Mouse (Mus musculus) thymus, postnatal 14 days (tissue): ENCODE results near the gene Kif21b.

ENCODE experiments used
- DNase-seq: peaks from one replicate; pipeline ENCODE4 v3.0.0; 2021

Gene Kif21b

DNA sequence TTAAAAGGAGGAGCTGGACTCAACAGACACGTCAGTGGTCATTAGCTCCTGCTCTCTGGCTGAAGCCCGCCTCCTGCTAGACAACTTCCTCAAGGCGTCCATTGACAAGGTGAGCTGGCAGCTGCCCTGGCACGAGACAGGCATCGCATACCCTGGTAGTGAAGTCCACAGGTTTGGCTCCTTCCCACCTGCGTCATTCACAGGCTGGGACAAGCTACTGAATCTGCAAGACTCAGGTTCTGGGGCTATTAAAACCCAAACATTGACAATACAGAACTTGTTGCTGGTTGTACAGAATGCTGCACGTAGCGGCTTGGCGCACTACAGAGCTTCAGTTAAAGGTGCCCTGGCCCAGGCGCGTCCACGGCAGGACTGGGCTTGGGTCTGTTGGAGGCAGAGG, 29.1 kb downstream of the Kif21b start:
- DNase-seq: no peak

DNA sequence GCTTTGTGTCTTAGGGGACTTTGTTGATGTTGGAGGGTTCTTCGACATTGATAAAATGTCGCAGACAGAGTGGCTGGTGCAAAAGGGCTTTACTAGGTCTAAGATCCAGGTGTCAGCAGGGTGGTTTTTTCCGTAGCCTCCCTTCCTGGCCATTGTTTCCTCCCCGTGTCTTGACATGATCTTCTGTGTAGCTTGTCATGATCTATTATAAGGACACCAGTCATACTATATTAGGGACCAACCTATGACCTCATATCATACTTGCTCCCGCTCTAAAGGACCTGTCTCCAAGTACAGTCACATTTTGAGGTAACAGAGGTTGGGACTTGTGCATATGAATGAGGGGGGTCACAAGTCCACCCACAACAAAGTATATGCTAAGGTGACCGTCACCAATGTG, 29.7 kb downstream of the Kif21b start:
- no peak for DNase-seq

DNA sequence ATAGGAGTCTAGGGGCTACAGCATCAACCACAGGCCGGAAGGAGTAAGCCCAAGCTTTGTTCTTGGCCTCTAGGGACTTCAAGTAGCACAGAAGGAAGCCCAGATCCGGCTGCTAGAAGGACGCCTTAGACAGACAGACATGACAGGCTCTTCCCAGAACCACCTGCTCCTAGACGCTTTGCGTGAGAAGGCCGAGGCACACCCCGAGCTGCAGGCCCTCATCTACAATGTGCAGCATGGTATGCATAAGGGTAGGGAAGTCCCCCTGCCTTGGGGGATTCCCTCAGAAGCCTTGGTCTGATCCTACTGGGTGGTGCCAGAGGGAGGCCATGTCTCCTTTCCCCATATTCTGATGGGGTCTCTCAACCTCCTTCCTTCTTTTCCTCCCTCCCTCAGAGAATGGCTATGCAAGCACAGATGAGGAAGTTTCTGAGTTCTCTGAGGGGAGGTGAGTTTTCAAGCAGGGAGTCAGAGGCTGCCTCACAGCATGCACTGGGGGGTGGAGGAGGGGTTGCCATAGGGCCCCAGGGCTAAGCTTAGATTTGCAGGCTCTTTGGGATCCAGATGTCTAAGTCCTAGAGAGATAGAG, 30.2 kb downstream of the Kif21b start:
- no peak for DNase-seq

DNA sequence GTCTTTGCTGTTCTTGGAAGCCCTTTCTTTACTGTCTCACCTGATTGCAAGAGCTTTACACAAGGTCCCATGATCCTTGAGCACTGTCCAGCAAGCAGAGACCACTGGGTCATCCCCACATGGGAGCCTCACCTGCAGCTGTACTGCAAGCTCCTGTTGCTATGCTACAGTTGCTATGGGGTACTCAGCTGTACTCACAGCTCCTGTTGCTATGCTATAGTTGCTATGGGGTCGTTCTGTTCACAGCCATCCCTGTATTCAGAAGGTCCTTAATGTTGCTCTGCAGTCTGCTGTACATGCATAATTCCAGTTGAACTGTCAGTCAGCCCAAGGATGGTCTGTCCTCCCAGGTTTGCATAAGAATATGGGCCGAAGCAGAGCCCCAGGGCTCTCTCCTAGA, 34.2 kb downstream of the Kif21b start:
- DNase-seq: no peak

DNA sequence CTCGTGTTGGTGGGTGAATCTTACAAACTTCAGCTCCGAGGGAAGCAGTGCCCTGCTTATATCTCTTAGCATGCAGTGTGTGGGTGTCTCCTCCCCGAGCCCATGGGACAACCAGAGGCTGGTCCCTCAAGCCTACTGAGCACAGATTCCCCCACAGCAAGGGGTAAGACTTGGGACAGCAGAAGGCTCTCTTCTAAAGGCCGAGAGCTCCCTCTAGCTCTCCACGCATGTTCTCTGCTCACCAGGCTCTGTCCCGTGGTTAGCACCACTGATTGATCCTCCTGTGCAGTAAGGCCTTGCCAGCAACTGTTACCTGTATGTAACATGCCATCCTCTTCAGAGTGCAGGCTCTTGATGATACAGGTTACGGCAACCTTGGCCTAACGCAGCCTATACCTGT, 36.5 kb downstream of the Kif21b start:
- peak; percentile 39 for DNase-seq

DNA sequence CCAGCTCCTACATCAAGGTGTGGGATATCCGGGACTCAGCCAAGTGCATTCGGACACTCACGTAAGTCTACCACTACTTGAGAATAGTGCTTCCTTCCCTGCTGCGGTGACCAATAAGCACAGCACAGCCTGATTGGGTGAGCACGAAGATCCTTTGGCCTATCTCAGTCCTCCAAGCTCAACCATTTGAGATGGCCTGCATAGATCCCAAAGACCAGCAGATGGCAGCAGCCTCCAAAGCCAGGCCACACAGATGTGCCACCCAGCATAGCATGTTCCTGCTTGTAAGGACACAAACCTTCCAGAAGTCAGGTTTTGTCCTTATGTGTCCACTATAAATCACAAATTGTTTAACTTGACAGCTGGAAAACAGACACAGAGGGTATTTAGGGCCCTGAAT, 38.9 kb downstream of the Kif21b start:
- peak; percentile 62 for DNase-seq

DNA sequence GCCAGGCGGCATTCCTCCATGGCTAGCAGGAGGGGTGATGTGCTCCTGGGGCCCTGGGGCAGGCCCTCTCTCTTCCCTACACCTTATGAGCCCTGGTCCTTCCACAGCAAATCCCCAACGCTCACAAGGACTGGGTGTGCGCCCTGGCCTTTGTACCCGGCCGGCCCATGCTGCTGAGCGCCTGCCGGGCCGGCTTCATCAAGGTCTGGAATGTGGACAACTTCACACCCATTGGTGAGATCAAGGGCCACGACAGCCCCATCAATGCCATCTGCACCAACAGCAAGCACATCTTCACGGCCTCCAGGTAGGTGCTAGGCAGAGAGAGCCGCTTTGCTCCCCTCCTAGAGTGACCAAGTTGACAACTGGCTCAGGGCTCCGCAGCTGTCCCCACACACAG, 41.5 kb downstream of the Kif21b start:
- DNase-seq: no peak

DNA sequence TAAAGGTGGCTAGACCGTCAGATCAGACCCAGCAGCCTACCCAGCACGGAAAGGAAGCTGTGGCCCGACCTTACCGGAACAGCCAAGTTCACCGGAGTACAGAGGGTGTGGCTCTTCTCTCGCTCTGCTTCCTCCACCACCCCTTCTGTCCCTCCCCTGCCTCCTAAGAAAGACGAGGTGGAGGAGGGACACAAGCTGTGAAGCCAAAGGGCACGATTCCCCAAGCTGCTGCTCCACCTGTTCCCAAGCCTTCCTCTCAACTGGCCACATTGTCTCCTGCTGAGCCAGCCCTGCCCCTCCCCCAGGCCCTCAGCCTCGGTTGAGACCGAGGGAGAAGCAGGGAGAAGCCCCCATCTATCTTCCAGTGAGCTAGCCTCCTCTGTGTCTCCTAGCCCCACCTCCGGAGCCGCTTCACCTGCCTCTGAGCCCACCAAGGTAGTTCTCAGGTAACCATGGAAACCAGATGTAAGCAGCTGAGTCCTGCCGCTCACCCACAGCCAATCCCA, 43.0 kb downstream of the Kif21b start:
- DNase-seq: peak; percentile 35

DNA sequence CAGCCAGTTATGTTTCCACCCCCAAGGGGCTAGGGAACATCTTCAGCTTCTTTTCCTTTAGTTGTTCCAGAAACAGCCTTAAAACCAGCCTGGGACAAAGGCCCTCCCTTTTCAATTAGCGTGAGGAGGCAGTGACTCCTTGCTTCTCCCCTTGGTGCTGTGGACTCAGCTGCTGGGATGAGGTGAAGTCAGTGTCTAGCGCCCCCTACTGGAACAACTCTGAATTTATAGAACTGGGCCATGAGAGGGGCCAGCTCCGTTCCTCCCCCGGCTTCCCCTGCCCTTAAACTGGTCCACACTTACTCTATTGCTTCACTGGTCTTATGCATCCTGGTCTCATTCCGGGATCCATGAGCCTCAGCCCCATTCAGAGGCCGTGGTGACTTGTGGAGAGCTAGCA, 44.0 kb downstream of the Kif21b start:
- peak; percentile 70 for DNase-seq

DNA sequence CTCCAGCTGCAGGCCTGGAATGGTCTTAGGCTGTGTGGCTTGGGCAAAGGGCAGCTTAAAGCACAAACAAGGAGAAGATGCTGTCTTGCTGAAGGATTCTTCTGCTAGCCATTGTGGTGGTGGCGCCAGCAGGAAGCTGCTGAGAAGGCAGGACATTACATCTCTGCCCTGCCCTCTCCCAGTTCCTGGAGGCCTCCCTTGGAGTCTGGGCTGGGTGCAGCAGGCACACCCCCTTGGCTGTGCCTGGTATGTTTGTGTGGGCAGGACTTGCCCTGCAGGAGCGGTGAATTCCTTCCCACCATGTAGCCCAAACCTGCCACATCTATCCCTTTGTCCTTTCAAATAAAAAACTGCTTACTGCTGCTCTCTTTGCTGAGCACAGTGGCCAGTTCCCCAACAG, 45.9 kb downstream of the Kif21b start:
- no peak for DNase-seq

DNA sequence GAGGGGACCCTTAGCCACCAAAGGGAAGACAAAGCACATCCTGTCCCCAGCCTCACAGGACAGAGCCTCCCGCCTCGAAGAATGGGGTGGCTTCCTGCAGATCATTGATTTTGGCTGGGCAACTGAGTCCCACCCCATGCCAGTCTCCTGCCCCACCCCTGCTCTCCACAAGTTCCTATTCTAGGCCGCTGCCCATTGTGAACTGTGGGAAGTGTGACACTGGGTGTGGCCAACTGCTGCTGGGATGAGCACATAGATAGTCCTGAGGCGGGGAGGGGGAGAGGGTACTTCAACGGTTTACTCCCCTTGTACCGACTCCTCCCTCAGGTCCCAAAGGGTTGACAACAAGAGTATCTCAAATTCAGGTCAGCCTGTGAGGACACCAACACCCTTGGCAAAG, 47.6 kb downstream of the Kif21b start:
- DNase-seq: no peak

DNA sequence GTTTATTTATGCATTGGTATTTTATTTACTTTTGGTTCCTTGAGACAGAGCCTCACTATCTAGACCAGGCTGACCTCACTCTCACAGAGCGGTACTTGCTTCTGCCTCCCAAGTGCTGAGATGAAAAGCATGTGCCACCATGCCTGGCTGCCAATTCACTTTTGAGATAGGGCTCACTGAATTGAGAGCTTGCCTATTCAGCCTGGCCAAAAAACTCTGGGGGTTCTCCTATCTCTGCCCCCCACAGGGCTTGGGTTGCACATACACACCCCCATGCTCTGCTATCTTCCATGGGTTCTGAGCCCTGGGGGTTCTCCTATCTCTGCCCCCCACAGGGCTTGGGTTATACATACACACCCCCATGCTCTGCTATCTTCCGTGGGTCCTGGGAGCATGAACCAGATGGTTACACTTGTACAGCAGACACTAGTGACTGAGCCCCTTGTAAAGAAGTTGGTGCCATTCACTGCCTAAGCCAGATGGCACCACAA, 48.4 kb downstream of the Kif21b start:
- no peak for DNase-seq

DNA sequence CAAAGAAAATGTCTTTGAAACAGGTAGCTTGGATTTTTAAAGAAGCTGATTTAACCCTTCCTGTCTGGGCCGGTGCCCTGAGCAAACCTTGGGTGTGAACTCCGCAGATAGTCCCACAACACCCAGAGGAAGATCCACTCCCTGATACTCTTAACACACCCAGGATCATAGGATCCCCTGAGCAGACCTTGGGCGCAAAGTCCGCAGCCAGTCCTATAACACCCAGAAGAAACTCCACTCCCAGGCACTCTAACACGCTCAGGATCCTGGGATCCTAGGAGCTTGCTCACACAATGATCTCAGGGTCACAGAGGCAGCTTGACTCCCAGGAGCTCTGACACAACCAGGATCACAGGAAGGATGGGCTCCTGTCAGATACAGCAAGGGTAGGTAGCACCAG, 58.8 kb downstream of the Kif21b start:
- DNase-seq: no peak

DNA sequence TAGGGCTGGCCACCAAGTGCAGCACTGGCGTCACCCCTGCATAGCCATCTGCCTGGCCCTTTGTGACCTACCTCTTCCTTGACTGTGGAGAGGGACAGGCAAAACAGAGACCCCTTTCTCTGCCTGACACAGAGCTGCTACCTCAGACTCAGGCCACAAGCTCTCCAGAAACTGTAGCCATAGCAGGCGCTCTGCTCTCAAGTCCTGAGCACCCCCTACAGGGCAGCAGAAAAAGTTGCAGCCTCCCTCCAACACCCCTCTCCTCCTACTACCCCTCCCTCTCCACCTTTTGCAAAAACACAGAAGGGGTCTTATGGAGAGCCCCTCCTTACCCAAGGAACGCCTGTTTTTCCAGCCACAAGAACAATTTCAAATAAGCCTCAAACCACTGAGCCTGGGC, 81.6 kb downstream of the Kif21b start, which contains the start of gene Mroh3:
Gene Mroh3, minus strand, starts transcription at position 26 of the 400 bp plus-strand sequence.
- peak; percentile 64 for DNase-seq

DNA sequence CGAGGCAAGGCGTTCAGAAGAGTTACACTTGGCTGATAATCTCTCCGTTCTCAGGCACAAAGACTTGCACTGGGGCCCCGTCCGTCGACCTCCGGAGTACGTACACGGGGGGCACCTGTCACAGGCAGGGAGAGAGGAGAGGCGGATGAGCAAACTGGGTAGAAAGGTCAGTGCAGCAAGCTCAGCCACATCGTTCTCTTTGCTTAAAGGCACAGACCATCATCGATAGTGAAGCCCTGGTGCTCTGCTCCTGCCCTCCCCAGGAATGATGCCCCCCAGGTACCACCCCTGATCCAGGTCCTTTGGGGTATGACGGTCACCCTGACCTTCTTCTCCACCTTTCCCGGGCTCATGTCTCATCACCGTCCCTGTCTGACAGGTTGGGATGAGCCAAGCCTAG, 83.1 kb downstream of the Kif21b start:
- no peak for DNase-seq

DNA sequence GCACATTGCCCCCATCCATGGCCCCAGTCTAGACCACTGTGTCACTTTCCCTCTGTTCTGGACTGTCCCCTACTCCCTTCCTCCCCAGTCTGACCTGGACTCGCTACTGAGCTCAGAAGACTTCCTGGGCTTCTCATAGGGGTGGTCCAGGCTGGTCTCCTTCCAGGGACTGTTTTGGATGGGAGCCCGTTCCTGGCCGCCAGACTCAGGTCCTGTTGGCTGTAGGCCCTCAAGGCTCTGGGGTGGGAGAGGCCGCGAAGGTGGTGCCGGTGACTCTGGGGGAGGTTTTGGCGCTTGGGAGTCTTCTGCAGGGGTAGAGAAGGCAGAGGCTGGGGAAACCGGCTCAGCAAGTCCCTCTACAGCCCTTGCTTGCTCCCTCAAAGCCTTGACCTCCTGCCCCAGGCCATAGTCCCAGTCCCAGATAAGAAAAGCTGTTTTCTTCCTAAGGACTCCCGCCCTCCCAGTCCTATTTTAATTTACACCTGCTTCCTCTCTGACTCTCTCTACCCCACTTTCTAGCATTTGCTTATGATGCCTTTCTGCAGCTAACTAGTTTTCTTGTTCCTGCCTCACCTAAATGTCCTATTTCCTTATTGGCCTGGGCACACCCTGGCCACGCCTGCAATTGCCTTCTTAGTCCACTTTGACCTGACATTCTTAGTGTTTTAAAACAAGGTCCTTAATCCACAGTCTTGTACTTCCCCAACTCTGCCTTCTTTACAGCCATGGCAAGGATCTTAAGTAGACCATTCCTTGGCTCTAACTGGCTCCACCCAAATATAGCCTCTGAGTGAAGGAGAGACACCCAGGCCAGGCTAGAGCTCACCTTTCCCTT, 89.1 kb downstream of the Kif21b start:
- no peak for DNase-seq

DNA sequence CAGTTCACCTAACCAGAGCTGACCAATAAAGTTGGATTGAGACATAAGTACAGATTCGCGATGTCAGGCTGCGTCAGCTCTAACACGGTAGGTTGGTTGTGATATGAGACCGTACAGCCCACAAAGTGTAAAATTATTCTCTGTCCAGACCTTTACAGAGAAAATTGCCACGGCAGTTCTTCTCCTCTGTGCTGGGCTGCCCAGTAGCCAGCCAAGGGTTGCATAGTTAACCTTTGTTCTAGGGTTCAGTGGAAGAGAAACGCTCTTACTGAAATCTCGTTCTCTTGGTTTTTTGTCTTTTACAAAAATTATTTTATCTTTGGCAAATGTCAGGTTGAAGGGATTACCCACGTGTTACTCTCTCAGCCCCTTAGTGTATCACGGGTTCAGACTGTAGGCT, 91.2 kb downstream of the Kif21b start:
- DNase-seq: no peak

DNA sequence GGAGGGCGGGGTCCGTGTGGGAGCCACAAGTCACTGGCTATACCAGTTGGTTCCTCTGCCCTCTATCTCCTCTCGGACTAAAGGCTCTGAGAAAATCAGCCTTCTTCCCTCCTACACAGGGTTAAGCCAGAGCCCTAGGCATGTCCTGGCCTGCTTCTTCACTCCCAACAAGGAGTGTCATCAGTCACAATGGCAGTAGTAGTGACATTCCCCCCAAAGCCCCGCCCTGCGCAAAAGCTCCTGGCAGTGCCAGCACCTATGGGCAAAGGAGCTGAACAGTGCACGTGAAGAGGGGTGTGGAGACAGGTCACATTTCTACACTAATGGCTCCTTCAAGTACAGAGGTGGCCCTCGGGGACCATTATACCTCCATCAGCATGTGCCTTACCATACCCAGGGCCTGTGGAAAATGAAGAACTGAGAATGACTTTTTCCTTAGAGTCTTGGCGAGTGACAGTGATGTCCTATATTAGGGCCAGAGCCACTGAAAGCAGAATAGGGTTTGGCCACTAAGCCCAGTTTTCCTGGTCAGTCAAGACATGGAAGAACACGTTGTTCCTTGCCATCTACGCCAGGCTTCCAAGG, 92.7 kb downstream of the Kif21b start:
- DNase-seq: no peak

DNA sequence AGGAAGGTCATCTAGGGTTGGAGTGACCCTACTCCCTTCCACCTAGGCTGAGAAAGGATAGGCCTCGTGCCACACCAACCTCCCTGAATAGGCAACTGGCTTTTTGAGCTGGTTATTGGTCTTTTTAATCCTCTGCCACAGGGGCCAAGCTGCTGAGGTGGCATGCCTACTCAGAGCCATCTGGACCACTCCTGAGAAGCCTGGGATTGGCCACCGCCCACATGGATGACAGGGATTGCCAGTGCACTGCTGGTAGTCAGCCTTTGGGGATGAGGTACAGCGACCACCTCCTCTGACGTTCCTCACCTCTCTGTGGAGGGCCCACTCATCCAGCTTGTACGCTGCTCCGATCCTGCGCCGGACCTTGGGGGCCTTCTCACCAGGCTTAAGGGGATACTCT, 94.7 kb downstream of the Kif21b start:
- DNase-seq: no peak

DNA sequence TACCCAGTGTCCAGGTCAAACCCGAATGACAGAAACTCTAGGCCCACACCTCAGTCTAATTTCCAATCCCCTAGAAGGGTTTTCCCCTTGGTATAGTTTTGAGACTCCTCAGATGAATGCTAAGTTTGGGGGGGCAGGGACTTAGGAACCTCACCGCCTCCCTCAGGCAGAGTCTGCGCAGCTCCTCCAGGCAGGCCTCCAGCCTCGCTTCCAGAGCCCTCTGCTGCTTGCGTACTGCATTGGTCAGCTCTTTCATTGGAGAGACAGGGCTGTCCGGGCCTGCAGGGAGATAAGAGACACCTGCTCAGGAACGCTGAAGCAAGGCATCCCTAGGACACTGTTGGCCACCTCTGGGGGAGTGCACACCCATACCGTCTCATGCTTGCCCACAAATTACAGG, 95.4 kb downstream of the Kif21b start:
- DNase-seq: no peak
